Mouse (Mus musculus) liver, embryonic 16.5 days (tissue): ENCODE results near the gene Zbtb1. TPM values are rescaled to one million over a fixed set of nuclear protein-coding genes. Genes with fewer than 3 reads are reported as not detected.
A peak's percentile ranks its signal among the peaks of the same experiment; 100 is the strongest.

Experiments used
- ATAC-seq: fragments of 200-750 bp; cut with Nextera tagmentation; 2 replicates; pipeline ENCODE4 v1.8.0; 2017; ENCODE audit warnings: low read depth, mild to moderate bottlenecking, moderate number of reproducible peaks, moderate library complexity
- H3K27ac ChIP-seq: fragments of 300-500 bp; sonication (generic); 2 replicates; pipeline ENCODE4 v1.5.1; 2014; ENCODE audit warnings: mild to moderate bottlenecking, low read length
- H3K27me3 ChIP-seq: fragments of 300-500 bp; sonication (generic); 2 replicates; pipeline ENCODE4 v1.6.1; 2014; ENCODE audit warnings: low read depth, low read length, mixed read lengths; ENCODE audit not compliant: control insufficient read depth, insufficient read depth
- H3K36me3 ChIP-seq: fragments of 300-500 bp; sonication (generic); 2 replicates; pipeline ENCODE4 v1.6.1; 2014; ENCODE audit warnings: mild to moderate bottlenecking; ENCODE audit not compliant: control insufficient read depth, insufficient read depth
- H3K4me1 ChIP-seq: fragments of 300-500 bp; sonication (generic); 2 replicates; pipeline ENCODE4 v1.6.1; 2014; ENCODE audit warnings: low read depth, low read length, mixed read lengths; ENCODE audit not compliant: control insufficient read depth
- H3K4me2 ChIP-seq: fragments of 300-500 bp; sonication (generic); 2 replicates; pipeline ENCODE4 v1.6.1; 2014; ENCODE audit warnings: low read depth, low read length, mixed read lengths
- H3K4me3 ChIP-seq: fragments of 300-500 bp; sonication (generic); 2 replicates; pipeline ENCODE4 v1.5.1; 2014; ENCODE audit warnings: low read depth, mild to moderate bottlenecking, low read length
- H3K9ac ChIP-seq: fragments of 300-500 bp; sonication (generic); 2 replicates; pipeline ENCODE4 v1.6.1; 2014; ENCODE audit warnings: low read depth, low read length
- H3K9me3 ChIP-seq: fragments of 300-500 bp; sonication (generic); replicated peaks from 2 replicates; pipeline ENCODE4 v1.6.1; 2016; ENCODE audit warnings: low read length; ENCODE audit not compliant: control insufficient read depth
- WGBS: fragments of 180-500 bp; shearing (Covaris S2); extraction: QIAGEN DNeasy Blood & Tissue Kit; methylation state at CpG from one replicate; pipeline ENCODE4 v1.1.7; 2014; ENCODE audit not compliant: insufficient replicate concordance; 5-methylcytosine and 5-hydroxymethylcytosine counted together
- polyA plus RNA-seq: library from polyadenylated mRNA; unstranded; fragments of >200 nt; fragmentation: Nextera tagmentation; extraction: Ambion mirVana; gene quantifications from 2 replicates; pipeline ENCODE4 v1.2.1, GENCODE M21; 2015

The Zbtb1 gene
- 2.9 and 3.4 TPM in 2 replicates for polyA plus RNA-seq

DNA sequence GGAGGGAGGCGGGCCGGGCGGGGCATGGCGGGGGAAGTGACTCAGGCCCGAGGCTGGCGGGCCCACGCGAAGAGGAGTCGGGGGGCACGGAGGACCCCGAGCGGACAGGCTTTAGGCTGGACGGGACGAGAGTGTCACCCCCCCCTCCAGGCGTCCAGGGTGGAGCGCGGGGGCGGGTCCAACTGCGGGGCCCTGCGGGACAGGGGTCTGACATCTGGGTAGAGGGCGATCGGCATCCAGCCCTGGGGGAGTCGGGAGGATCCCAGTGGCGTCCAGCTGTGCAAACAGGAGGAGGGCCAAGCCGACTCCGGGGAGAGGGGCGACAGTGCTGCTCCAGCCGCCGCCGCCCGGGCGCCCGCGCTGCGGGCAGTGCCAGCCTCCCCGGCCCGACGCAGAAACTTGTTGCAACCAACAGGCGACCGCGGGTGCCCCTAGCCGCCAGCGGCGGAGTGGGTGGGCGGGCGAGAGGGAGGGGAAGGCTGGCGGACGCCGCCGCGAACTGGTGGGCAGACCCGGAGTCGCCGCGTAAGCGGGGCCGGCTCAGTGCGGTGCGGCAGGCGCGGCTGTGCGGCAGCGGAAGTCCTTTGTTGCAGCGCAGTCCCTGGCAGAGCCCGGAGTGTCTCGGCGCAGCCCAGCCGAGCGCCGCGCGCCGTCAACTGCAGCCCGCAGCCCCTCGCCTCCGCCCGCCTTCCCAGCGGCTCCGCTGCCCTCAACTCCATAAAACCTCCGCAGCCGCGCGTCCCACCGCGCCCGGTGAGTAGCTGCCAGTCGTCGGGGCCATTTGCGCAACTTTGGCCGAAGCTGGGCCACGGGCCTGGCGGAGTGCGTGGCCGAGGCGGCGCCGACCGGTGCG lies at the start of gene Zbtb1:
Gene Zbtb1 (plus strand): TSS at position 289 of the 853 bp plus-strand sequence.
- H3K9ac ChIP-seq = peak within 1 kb of the TSS; percentile 96
- peak within 1 kb of the TSS; percentile 89 for H3K4me2 ChIP-seq
- peaks cover 59% of the 10 kb centered on the region for H3K4me1 ChIP-seq
- peak within 1 kb of the TSS; percentile 96 for H3K27ac ChIP-seq
- under 1% methylated on average over 93 of the region's 99 CpGs for WGBS
- ATAC-seq = peak; percentile 48
- H3K4me3 ChIP-seq = peak within 1 kb of the TSS; percentile 90
- H3K27me3 ChIP-seq = no peaks in the 10 kb centered on the region
- H3K9me3 ChIP-seq = no peaks in the 10 kb centered on the region
- H3K36me3 ChIP-seq = no peaks in the 10 kb centered on the region

DNA sequence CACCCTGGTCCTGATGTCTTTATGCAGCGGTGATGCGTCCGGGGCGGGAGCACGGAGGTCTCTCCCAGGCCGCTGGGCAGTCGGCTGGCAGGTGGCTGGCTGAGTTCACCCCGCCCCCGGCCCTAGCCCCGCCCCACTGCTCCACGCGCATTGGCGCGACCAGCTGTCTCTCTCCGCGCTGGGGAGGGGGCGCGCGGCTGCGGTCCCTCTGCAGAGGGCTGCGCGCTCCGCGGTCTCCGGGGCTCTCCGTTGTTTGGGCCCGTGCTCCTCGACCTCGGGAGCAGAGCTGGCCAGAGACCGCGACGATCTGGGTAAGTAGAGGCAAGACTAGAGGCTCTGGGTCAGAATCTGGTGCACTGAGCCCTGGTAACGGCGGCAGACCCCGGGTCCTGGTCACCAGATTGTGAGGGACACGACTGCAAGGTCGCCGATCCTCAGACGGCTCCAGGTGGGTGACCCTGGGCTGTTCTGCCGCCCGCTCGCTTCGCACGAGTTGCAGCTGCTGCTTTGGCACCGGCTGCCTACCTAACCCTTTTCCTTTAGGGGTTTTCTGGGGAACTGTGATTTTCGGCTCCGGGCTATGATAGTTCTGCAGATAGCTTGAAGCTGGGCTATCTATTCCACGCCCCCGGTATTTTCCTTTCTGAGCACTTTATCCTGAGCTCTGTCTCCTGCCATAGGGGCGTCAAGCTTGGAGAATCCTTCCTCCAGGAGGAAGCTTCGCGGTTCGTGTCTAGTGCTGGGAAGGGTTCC lies 45.2 kb upstream of the Zbtb1 start, which contains the start of gene Akap5:
Gene Akap5 (plus strand): TSS at position 213 of the 753 bp plus-strand sequence.
- Histone ChIP-seq H3K9ac (peak within 1 kb of the TSS; percentile 35), H3K4me1 (peaks cover 5% of the 10 kb centered on the region; the same call in 1 of the 2 replicates), H3K27me3 (peaks cover 6% of the 10 kb centered on the region), H3K9me3 (peaks cover 2% of the 10 kb centered on the region; the same call in 1 of the 2 replicates), H3K4me3 (peak within 1 kb of the TSS; percentile 53), H3K36me3 (peaks cover 2% of the 10 kb centered on the region; the same call in 1 of the 2 replicates), H3K27ac (no peak within 1 kb of the TSS), H3K4me2 (peak within 1 kb of the TSS; percentile 69)
- WGBS = 3% methylated on average over 47 of the region's 53 CpGs
- peak; percentile 75 for ATAC-seq

DNA sequence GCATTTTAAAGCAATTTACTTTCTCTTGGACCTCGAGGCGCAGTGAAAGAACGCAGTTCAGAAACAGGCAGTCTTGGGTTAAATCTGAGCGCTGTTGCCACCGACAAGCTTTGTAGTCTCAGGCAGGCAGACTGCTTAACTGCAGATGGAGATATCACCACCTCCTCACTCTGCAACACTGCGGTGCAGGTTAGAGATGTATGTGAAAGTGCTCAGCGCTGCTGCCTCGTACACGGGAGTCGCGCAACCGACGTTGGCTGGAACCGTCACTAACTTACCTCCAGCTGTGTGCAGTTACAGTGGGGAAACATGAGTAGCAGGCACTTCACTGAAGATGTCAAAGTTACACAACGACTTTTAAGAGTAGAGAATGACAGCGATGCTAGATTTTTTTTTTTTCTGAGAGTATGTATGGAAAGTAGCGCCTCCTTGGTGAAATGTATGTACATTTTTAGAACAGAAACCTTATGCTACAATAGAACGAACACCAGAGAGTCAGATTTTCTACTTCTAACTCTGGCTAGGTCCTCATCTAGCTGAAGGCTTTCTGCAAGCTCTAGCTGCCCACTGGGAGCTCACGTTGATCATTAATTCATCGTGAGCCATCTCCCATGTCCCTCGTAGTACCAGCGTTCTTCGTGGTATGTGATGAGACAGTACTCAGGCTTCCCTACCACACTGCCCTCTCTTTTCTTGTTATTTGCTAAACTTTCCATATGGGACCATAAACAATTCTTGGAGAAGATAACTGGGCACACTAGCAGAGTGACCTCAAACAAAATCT lies 43.4 kb upstream of the Zbtb1 start:
- peaks cover 6% of the 10 kb centered on the region for H3K27me3 ChIP-seq
- H3K9me3 ChIP-seq = peaks cover 2% of the 10 kb centered on the region; the same call in 1 of the 2 replicates
- no peak for ATAC-seq
- WGBS = 85% methylated on average over 23 of the region's 23 CpGs
- H3K27ac ChIP-seq = no peak overlapping the region
- H3K9ac ChIP-seq = no peak overlapping the region
- H3K4me2 ChIP-seq = no peak overlapping the region
- no peaks in the 10 kb centered on the region for H3K36me3 ChIP-seq
- H3K4me3 ChIP-seq = no peak overlapping the region
- H3K4me1 ChIP-seq = peaks cover 5% of the 10 kb centered on the region; the same call in 1 of the 2 replicates

DNA sequence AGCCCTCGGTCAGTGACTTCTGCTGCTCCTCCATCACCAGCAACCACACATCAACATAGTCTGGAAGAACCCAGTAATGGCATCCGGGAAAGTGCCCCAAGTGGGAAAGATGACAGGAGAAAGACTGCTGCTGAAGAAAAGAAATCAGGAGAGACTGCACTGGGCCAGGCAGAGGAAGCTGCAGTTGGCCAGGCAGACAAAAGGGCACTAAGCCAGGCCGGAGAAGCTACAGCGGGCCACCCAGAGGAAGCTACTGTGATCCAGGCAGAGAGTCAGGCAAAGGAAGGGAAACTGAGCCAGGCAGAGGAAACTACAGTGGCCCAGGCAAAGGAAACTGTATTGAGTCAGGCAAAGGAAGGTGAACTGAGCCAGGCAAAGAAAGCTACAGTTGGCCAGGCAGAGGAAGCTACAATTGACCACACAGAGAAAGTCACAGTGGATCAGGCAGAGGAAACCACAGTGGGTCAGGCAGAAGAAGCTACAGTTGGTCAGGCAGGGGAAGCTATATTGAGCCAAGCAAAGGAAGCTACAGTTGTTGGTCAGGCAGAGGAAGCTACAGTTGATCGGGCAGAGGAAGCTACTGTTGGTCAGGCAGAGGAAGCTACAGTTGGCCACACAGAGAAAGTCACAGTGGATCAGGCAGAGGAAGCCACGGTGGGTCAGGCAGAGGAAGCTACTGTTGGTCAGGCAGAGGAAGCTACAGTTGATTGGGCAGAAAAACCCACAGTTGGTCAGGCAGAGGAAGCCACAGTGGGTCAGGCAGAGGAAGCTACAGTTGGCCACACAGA lies 41.3 kb upstream of the Zbtb1 start:
- WGBS = 60% methylated on average over 6 of the region's 6 CpGs
- Histone ChIP-seq H3K27me3 (peaks cover 6% of the 10 kb centered on the region), H3K9me3 (peaks cover 2% of the 10 kb centered on the region; the same call in 1 of the 2 replicates), H3K4me2 (no peak overlapping the region), H3K9ac (no peak overlapping the region), H3K27ac (0 out of 2 replicates have a peak overlapping the region, but pooled peaks have one; percentile 19), H3K36me3 (no peaks in the 10 kb centered on the region), H3K4me3 (no peak overlapping the region), H3K4me1 (peaks cover 5% of the 10 kb centered on the region; the same call in 1 of the 2 replicates)
- ATAC-seq = no peak

DNA sequence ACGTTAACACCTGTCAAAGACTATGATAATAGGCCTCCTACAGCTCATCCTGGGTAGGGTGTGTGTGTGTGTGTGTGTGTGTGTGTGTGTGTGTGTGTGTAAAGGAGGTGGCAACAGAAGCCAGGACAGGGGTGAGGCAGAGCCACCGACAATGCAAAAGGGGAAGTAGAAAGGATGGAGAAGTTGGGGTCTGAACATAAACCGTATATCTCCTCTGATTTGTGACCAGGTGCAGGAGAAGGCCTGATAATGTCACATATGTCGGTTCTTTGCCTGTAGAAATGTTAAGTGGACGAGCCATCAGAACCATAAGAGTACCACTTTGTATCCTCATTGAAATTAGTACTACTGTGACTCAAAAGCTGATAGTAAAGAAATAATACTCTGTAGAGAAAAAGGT lies 36.4 kb upstream of the Zbtb1 start:
- no peak overlapping the region for H3K27ac ChIP-seq
- no peak overlapping the region for H3K9ac ChIP-seq
- WGBS = 46% methylated on average over 5 of the region's 5 CpGs
- no peak overlapping the region for H3K4me2 ChIP-seq
- no peak for ATAC-seq
- H3K27me3 ChIP-seq = no peaks in the 10 kb centered on the region
- H3K4me1 ChIP-seq = no peaks in the 10 kb centered on the region
- H3K36me3 ChIP-seq = no peaks in the 10 kb centered on the region
- no peaks in the 10 kb centered on the region; the same call in 1 of the 2 replicates for H3K9me3 ChIP-seq
- H3K4me3 ChIP-seq = no peak overlapping the region

DNA sequence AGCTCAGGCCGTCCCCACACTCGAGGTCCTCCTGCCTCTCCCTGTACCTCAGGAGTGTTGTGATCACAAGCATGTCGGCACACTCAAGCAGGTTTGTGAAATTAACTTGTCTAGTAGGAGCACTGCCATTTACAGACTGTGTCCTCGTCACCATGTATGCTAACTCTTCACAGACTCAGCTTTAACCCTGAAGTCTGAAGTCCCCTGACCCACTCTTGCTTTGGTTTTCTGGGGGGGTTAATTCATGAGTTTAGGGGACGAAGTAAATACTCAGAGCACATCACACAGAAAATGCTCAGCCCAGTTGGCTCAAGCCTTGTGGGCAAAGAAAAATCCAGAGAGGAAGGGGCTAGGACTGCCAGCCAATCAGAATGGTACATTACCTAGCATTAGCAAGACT lies 34.4 kb upstream of the Zbtb1 start:
- Histone ChIP-seq H3K27me3 (no peaks in the 10 kb centered on the region), H3K36me3 (no peaks in the 10 kb centered on the region), H3K27ac (no peak overlapping the region), H3K9me3 (no peaks in the 10 kb centered on the region), H3K4me2 (no peak overlapping the region), H3K4me1 (no peaks in the 10 kb centered on the region), H3K4me3 (no peak overlapping the region), H3K9ac (no peak overlapping the region)
- ATAC-seq = no peak
- WGBS = 61% methylated on average over 5 of the region's 5 CpGs

DNA sequence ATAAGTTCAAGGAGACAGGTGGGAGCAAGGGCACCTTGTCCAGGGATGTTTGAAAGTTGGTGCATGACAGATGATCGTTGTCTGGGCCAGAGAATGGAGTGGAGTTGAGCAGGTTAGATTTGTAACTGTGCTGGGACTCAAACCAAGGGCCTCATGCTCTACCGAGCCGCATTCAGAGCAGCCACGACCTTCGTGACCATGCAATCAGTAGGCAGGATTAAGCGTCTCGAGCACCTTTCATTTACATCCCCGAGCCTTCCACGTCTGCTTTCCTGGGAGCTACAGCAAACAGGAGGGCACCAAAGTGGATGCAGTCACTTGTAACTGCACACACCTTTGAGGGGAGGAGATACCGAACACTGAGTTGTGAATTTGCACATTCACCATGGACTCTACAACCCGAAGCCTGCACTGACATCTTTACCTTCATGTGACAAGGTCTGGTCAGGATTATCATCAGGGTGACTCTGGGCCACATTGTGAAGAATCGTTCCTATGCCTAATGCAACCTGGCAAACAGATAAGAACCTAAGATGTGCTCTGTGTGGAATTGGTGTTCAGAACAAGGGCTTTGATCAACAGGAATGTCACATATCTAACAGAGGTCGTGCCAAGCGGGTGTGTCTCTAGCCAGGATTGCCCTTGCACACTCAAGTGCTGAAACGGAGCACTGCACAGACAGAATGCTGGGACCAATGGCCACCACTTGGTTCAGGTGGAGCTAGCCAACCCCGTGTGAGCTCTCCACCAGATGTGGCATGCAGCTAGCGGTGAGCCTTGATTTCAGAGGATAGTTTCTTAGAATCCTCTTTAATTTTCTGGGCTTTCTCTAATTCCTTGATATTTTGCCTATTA lies 33.7 kb upstream of the Zbtb1 start:
- Histone ChIP-seq H3K4me3 (no peak overlapping the region), H3K36me3 (no peaks in the 10 kb centered on the region), H3K4me1 (no peaks in the 10 kb centered on the region), H3K27ac (no peak overlapping the region), H3K27me3 (no peaks in the 10 kb centered on the region), H3K9me3 (no peaks in the 10 kb centered on the region), H3K9ac (no peak overlapping the region), H3K4me2 (no peak overlapping the region)
- WGBS = 69% methylated on average over 17 of the region's 17 CpGs
- no peak for ATAC-seq
